22 mouse cellular contexts compared by ENCODE assay signal in genomic region chr10:13424015-13424414, GRCm38 (mm10). TPM values are rescaled to one million over a fixed set of nuclear protein-coding genes. Genes with fewer than 3 reads are reported as not detected.
DNase-seq lines count a peak whose midpoint lies in the region; ATAC-seq and TF ChIP-seq lines count a peak whose summit lies in the region.
"Had no signal": no experiment of that assay in that cellular context is flagged by ENCODE, and none has a peak within 500 bp of the region (broad histone marks: within the 10 kb centered on the region; RNA-seq: fewer than 3 reads in every experiment).

No protein-coding gene starts in this region.

- peak overlapping the region; percentile 48; the same call in 1 of the 2 replicates for H3K27ac ChIP-seq in forebrain, embryonic 10.5 days
- H3K27ac ChIP-seq in forebrain, embryonic 14.5 days (ENCODE audit: low read depth, low read length): no peak overlapping the region
- H3K27ac ChIP-seq in limb, embryonic 12.5 days: no peak overlapping the region
- no peak overlapping the region for H3K27ac ChIP-seq in limb, embryonic 10.5 days
- H3K27ac ChIP-seq in hindbrain, postnatal 0 days: no peak overlapping the region
- H3K27ac ChIP-seq: embryonic facial prominence, embryonic 10.5 days; embryonic facial prominence, embryonic 12.5 days; forebrain, embryonic 12.5 days; forebrain, embryonic 15.5 days had no signal

- DNase-seq in forebrain, embryonic 10.5 days (ENCODE audit: extremely low spot score, low spot score): no peak
- no peak for DNase-seq in forebrain, embryonic 14.5 days (ENCODE audit: low spot score)
- no peak for DNase-seq in limb, embryonic 10.5 days (ENCODE audit: low spot score)
- no peak for DNase-seq in hindbrain, postnatal 0 days (ENCODE audit: low spot score)
- DNase-seq: adrenal gland, adult 8-10 months; adrenal gland, postnatal 14 days; adrenal gland, postnatal 36 days; B cell, adult 2 months; cerebellum, adult 11-12 months; cerebellum, adult 2 months; cerebellum, adult 9-10 months; cerebellum, postnatal 10 days; cerebellum, postnatal 25 days; forebrain, postnatal 0 days had no signal

- no peak for ATAC-seq in forebrain, embryonic 14.5 days
- 0 out of 2 replicates have a peak, but pooled peaks have one; percentile 54 for ATAC-seq in limb, embryonic 12.5 days (ENCODE audit: insufficient number of reproducible peaks, insufficient read depth, low FRiP score, low TSS enrichment, low read depth)
- no peak for ATAC-seq in hindbrain, postnatal 0 days
- ATAC-seq: forebrain, embryonic 15.5 days; forebrain, postnatal 0 days; Patski had no signal

- 97% methylated on average over 10 of the region's 10 CpGs for WGBS in forebrain, embryonic 10.5 days
- 96% methylated on average over 10 of the region's 10 CpGs for WGBS in forebrain, embryonic 14.5 days
- 64% methylated on average over 10 of the region's 10 CpGs for WGBS in limb, embryonic 12.5 days
- WGBS in limb, embryonic 10.5 days: 87% methylated on average over 10 of the region's 10 CpGs
- 92% methylated on average over 10 of the region's 10 CpGs for WGBS in hindbrain, postnatal 0 days

- H3K9me3 ChIP-seq in forebrain, embryonic 10.5 days: no peaks in the 10 kb centered on the region
- H3K9me3 ChIP-seq in forebrain, embryonic 14.5 days (replicated peaks; ENCODE audit: control insufficient read depth, low read length): no peaks in the 10 kb centered on the region
- H3K9me3 ChIP-seq in limb, embryonic 12.5 days: no peaks in the 10 kb centered on the region
- H3K9me3 ChIP-seq in limb, embryonic 10.5 days (replicated peaks): no peaks in the 10 kb centered on the region
- H3K9me3 ChIP-seq in hindbrain, postnatal 0 days (ENCODE audit: low read length): no peaks in the 10 kb centered on the region
- H3K9me3 ChIP-seq: embryonic facial prominence, embryonic 10.5 days; embryonic facial prominence, embryonic 12.5 days; forebrain, embryonic 12.5 days; forebrain, embryonic 15.5 days; G1E had no signal

- peaks cover 27% of the 10 kb centered on the region for H3K4me1 ChIP-seq in forebrain, embryonic 10.5 days
- 0 out of 2 replicates have a peak, but pooled peaks cover 2% of the 10 kb centered on the region for H3K4me1 ChIP-seq in forebrain, embryonic 14.5 days (ENCODE audit: control insufficient read depth, insufficient read depth, low read length)
- peaks cover under 1% of the 10 kb centered on the region for H3K4me1 ChIP-seq in limb, embryonic 12.5 days (replicated peaks)
- H3K4me1 ChIP-seq in limb, embryonic 10.5 days: no peaks in the 10 kb centered on the region
- no peaks in the 10 kb centered on the region for H3K4me1 ChIP-seq in hindbrain, postnatal 0 days (ENCODE audit: insufficient read depth, low read length)
- H3K4me1 ChIP-seq: embryonic facial prominence, embryonic 12.5 days had no signal

- H3K27me3 ChIP-seq in forebrain, embryonic 10.5 days (ENCODE audit: poor library complexity, severe bottlenecking): 0 out of 2 replicates have a peak, but pooled peaks cover 3% of the 10 kb centered on the region
- H3K27me3 ChIP-seq in forebrain, embryonic 14.5 days (replicated peaks; ENCODE audit: control insufficient read depth, insufficient read depth, low read length): no peaks in the 10 kb centered on the region
- H3K27me3 ChIP-seq in limb, embryonic 12.5 days: no peaks in the 10 kb centered on the region
- no peaks in the 10 kb centered on the region for H3K27me3 ChIP-seq in limb, embryonic 10.5 days (ENCODE audit: low read depth, poor library complexity, severe bottlenecking)
- no peaks in the 10 kb centered on the region for H3K27me3 ChIP-seq in hindbrain, postnatal 0 days (ENCODE audit: insufficient read depth, low read length)
- H3K27me3 ChIP-seq: CH12.LX; embryonic facial prominence, embryonic 12.5 days; forebrain, embryonic 15.5 days had no signal

- TF ChIP-seq CTCF in hindbrain, postnatal 0 days (IDR thresholded peaks at IDR 0.05; ENCODE audit: low read depth): no peak

- no peak overlapping the region for H3K4me3 ChIP-seq in forebrain, embryonic 10.5 days
- no peak overlapping the region for H3K4me3 ChIP-seq in forebrain, embryonic 14.5 days (ENCODE audit: low read depth, low read length)
- H3K4me3 ChIP-seq in limb, embryonic 12.5 days (replicated peaks): no peak overlapping the region
- no peak overlapping the region for H3K4me3 ChIP-seq in limb, embryonic 10.5 days
- H3K4me3 ChIP-seq in hindbrain, postnatal 0 days (ENCODE audit: low read length): no peak overlapping the region
- H3K4me3 ChIP-seq: embryonic facial prominence, embryonic 10.5 days; embryonic facial prominence, embryonic 12.5 days; forebrain, embryonic 12.5 days; forebrain, embryonic 15.5 days had no signal

- H3K4me2 ChIP-seq in forebrain, embryonic 14.5 days (ENCODE audit: low read length): no peak overlapping the region
- no peak overlapping the region for H3K4me2 ChIP-seq in limb, embryonic 12.5 days
- H3K4me2 ChIP-seq in hindbrain, postnatal 0 days (ENCODE audit: low read depth, low read length): no peak overlapping the region
- H3K4me2 ChIP-seq: embryonic facial prominence, embryonic 12.5 days; forebrain, embryonic 12.5 days; forebrain, embryonic 15.5 days had no signal

- no peak overlapping the region for H3K9ac ChIP-seq in forebrain, embryonic 14.5 days (ENCODE audit: low read length)
- H3K9ac ChIP-seq in limb, embryonic 12.5 days (replicated peaks): no peak overlapping the region
- H3K9ac ChIP-seq in hindbrain, postnatal 0 days (replicated peaks; ENCODE audit: low read length): no peak overlapping the region
- H3K9ac ChIP-seq: embryonic facial prominence, embryonic 12.5 days; forebrain, embryonic 12.5 days; forebrain, embryonic 15.5 days; forebrain, postnatal 0 days had no signal

- H3K36me3 ChIP-seq in forebrain, embryonic 10.5 days (replicated peaks): no peaks in the 10 kb centered on the region
- no peaks in the 10 kb centered on the region for H3K36me3 ChIP-seq in forebrain, embryonic 14.5 days (ENCODE audit: control insufficient read depth, insufficient read depth, low read length)
- no peaks in the 10 kb centered on the region for H3K36me3 ChIP-seq in limb, embryonic 12.5 days
- no peaks in the 10 kb centered on the region for H3K36me3 ChIP-seq in limb, embryonic 10.5 days
- no peaks in the 10 kb centered on the region for H3K36me3 ChIP-seq in hindbrain, postnatal 0 days (ENCODE audit: insufficient read depth, low read length)
- H3K36me3 ChIP-seq: embryonic facial prominence, embryonic 10.5 days; embryonic facial prominence, embryonic 12.5 days; forebrain, embryonic 12.5 days; forebrain, embryonic 15.5 days; G1E had no signal

RNA-seq across cellular contexts. Expression of gene Phactr2, which starts 50.2 kb away (rescaled TPM):
- 13.4 and 14.2 TPM in 2 replicates for polyA plus RNA-seq in forebrain, embryonic 10.5 days (2016; fragmentation: Nextera tagmentation; extraction: Ambion mirVana)
- 7.2 and 9.0 TPM in 2 replicates for polyA plus RNA-seq in forebrain, embryonic 14.5 days (2014; fragmentation: Nextera tagmentation; extraction: Ambion mirVana)
- polyA plus RNA-seq in limb, embryonic 12.5 days (2016; fragmentation: Nextera tagmentation; extraction: Ambion mirVana): 21.7 and 23.5 TPM in 2 replicates
- polyA plus RNA-seq in limb, embryonic 10.5 days (2016; fragmentation: Nextera tagmentation; extraction: Ambion mirVana): 16.2 and 21.3 TPM in 2 replicates
- 6.4 and 11.8 TPM in 2 replicates for total RNA-seq in hindbrain, postnatal 0 days (2014; rRNA removed)
- polyA plus RNA-seq in hindbrain, postnatal 0 days (2015; fragmentation: Nextera tagmentation; extraction: Ambion mirVana): 8.8 and 10.2 TPM in 2 replicates
- polyA plus RNA-seq: G1E had no signal
